Mouse (Mus musculus): ENCODE results near the gene Atp7a.

GRCm38 (mm10) chrX:106154180-106154586 is 127.1 kb downstream of the Atp7a start:
- TF ChIP-seq POLR2A (IDR thresholded peaks at IDR 0.05; ENCODE audit: extremely low read depth, insufficient read depth, low read length) (no peak), CTCF (IDR thresholded peaks at IDR 0.05; ENCODE audit: low read depth, low read length) (no peak)
